Mouse (Mus musculus): ENCODE results near the gene Cryl1. TPM values are rescaled to one million over a fixed set of nuclear protein-coding genes. Genes with fewer than 3 reads are reported as not detected.

Cryl1 gene
- polyA plus RNA-seq, 1 experiment from 2014 or later: 9.2 TPM

DNA sequence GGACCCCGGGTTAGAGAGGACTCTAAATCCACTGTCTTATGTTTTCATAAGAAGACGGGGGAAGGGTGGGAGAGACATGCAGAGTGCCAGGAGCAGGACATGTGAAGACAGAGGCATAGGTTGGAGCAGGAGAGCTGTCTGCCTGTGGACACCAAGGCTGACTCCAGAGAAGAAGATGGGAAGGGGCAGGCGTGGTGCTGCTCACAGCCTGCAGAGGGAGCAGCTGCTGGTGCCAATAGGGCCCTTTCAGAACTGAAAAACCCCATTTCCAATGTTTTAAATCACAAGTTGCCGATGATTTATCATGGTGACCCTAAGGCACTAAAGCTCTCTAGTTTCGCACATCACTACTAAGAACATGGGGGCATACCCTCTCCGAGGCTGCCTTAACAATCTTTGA, 63.5 kb downstream of the Cryl1 start:
- no peak overlapping the region for H3K4me3 ChIP-seq
- H3K4me1 ChIP-seq: peaks cover 5% of the 10 kb centered on the region; the same call in 1 of the 2 replicates
- H3K27me3 ChIP-seq (replicated peaks; ENCODE audit: low read depth, poor library complexity, severe bottlenecking): no peaks in the 10 kb centered on the region
- 76% methylated on average over 6 of the region's 6 CpGs for WGBS
- no peak overlapping the region for H3K27ac ChIP-seq (replicated peaks)
- DNase-seq (ENCODE audit: low spot score): no peak
- H3K36me3 ChIP-seq (replicated peaks): no peaks in the 10 kb centered on the region
- no peaks in the 10 kb centered on the region for H3K9me3 ChIP-seq

DNA sequence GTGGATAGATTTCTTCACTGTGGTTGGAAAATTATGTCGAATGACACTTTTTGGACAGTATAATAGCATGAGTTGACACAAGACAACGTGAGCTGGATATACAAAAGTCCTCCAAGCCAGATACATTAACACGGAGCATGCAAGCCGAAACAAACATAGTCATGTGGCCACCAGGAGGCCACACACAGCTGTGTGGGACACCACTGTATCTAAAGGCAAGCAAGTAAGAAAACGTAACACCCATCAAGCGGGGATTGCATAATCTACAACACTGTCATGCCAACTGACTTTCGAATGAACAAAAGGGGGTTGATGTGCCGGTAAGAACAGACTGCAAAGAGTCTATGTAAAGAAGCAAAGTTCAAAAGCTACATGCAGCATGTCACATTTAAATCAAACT, 65.8 kb downstream of the Cryl1 start:
- Histone ChIP-seq H3K27me3 (replicated peaks; ENCODE audit: low read depth, poor library complexity, severe bottlenecking) (no peaks in the 10 kb centered on the region), H3K4me3 (no peak overlapping the region), H3K4me1 (no peaks in the 10 kb centered on the region), H3K36me3 (replicated peaks) (no peaks in the 10 kb centered on the region), H3K9me3 (no peaks in the 10 kb centered on the region), H3K27ac (replicated peaks) (no peak overlapping the region)
- DNase-seq (ENCODE audit: low spot score): no peak
- WGBS: 87% methylated on average over 8 of the region's 8 CpGs

DNA sequence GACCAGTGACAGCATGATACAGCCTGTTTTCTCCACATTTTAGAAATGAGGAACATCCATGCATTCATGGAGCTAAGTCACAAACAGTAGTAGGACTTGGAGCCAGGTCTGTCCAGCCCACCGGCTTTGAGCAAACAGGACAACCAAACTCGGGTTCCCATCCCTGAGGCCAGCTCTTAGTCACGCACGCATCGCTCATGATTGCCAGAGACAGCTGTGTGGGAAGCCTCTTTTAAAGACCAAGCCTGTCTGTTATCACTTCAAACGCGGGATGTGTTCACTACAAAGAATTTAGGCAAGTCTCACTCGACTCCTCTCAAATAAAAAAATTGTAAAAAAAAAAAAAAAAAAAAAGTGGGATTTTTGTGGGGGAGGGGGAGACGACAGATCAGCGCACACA, 67.2 kb downstream of the Cryl1 start:
- H3K9me3 ChIP-seq: no peaks in the 10 kb centered on the region
- H3K36me3 ChIP-seq (replicated peaks): no peaks in the 10 kb centered on the region
- no peaks in the 10 kb centered on the region for H3K4me1 ChIP-seq
- H3K4me3 ChIP-seq: no peak overlapping the region
- H3K27me3 ChIP-seq (replicated peaks; ENCODE audit: low read depth, poor library complexity, severe bottlenecking): no peaks in the 10 kb centered on the region
- 83% methylated on average over 10 of the region's 10 CpGs for WGBS
- no peak for DNase-seq (ENCODE audit: low spot score)
- no peak overlapping the region for H3K27ac ChIP-seq (replicated peaks)

DNA sequence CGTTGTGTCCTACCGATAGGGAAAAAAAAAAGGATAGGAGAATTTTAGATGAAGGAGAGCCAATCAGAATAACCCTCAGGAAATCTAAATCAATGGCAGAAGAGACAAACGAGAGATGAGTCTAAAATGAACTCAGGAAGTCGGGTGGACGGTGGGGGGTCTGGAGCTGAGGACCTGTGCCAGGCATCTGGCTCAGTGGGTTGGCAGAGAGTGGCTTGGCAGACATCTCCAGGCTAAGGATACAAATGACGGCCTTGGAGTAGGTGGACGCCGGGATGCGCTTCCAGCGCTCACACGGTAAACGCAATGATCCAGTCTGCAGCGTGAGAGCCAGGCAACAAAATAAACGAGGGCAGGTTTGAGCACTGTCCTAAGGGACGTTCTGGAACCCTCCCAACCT, 68.7 kb downstream of the Cryl1 start:
- H3K27ac ChIP-seq (replicated peaks): no peak overlapping the region
- no peaks in the 10 kb centered on the region for H3K27me3 ChIP-seq (replicated peaks; ENCODE audit: low read depth, poor library complexity, severe bottlenecking)
- whole genome bisulfite sequencing: 91% methylated on average over 15 of the region's 15 CpGs
- DNase-seq (ENCODE audit: low spot score): no peak
- no peaks in the 10 kb centered on the region for H3K9me3 ChIP-seq
- H3K36me3 ChIP-seq (replicated peaks): no peaks in the 10 kb centered on the region
- no peaks in the 10 kb centered on the region for H3K4me1 ChIP-seq
- H3K4me3 ChIP-seq: no peak overlapping the region

- DNase-seq (ENCODE audit: low spot score): no peak
- no peak overlapping the region for H3K4me3 ChIP-seq
- no peak overlapping the region for H3K27ac ChIP-seq (replicated peaks)
- 84% methylated on average over 6 of the region's 6 CpGs for WGBS
- H3K4me1 ChIP-seq: no peaks in the 10 kb centered on the region
- H3K9me3 ChIP-seq: no peaks in the 10 kb centered on the region
- no peaks in the 10 kb centered on the region for H3K27me3 ChIP-seq (replicated peaks; ENCODE audit: low read depth, poor library complexity, severe bottlenecking)
- H3K36me3 ChIP-seq (replicated peaks): no peaks in the 10 kb centered on the region
Observed at GRCm38 (mm10) chr14:57326771-57327170, 71.6 kb downstream of the Cryl1 start.

DNA sequence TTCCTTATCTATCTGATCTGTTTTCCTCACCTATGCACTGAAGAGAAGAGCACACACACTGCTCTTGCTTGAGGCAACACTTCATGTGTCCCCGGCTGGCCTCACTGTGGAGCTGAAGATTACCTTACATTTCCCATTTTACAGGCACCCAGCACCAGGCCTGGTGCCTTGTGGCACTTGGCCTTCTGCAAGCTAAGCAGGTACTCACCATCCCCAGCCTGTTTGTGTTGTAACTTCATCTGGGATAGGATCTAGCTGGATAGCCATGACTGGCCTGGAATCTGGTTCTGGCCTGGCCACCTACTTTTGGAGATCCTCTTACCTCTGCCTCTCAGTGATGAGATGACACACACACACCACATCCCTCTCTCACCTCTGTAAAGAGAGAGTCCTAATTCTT, 79.5 kb downstream of the Cryl1 start:
- Histone ChIP-seq H3K27ac (replicated peaks) (no peak overlapping the region), H3K9me3 (no peaks in the 10 kb centered on the region), H3K27me3 (replicated peaks; ENCODE audit: low read depth, poor library complexity, severe bottlenecking) (no peaks in the 10 kb centered on the region), H3K4me1 (peaks cover 28% of the 10 kb centered on the region), H3K36me3 (replicated peaks) (no peaks in the 10 kb centered on the region), H3K4me3 (no peak overlapping the region)
- DNase-seq (ENCODE audit: low spot score): no peak
- WGBS: 73% methylated on average over 1 of the region's 1 CpGs

DNA sequence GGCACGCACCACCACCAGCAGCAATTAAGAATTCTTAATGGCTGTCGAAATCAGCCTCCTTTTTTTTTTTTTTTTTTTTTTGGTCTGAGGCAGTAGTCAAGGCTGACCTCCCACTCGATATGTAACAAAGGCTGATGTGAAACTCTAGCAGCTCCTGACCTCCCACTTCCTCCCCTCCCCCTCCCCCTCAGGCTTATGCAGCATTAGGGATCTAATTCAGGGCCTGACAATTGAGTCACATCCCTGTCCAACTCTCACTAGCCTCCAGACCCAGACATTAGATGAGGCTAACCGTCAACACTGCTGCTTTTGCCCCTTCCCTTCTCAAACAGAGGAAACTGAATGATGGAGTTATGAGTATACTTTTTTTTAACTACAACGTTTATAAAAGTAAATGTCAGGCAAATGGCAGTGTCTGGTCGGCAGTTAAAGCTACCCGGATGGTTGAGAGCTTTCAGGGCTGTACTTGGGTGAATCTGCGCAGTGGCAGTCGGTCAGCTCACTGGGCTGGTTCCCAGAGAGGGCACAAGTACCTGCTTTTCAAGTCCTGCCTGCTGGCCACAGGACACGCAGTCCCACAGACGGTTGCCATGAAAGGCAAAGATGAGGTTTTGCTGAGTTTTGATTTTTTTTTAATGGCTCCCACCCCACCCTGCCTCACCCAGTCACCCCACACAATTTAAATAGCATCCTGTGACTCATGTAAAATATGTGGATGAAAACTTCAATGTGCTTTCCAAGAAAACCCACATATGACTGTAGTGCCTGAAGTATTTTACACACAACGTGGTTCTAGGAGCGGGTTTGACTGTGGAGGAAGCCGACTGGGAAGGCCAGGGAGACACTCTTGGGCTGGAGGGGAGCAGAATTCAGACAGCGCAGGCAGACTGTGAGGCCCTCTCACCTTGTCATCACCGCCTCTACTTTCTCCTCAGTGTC, 81.4 kb downstream of the Cryl1 start:
- no peaks in the 10 kb centered on the region for H3K27me3 ChIP-seq (replicated peaks; ENCODE audit: low read depth, poor library complexity, severe bottlenecking)
- no peak overlapping the region for H3K4me3 ChIP-seq
- no peaks in the 10 kb centered on the region for H3K36me3 ChIP-seq (replicated peaks)
- DNase-seq (ENCODE audit: low spot score): peak; percentile 62
- WGBS: 48% methylated on average over 16 of the region's 16 CpGs
- peaks cover 28% of the 10 kb centered on the region for H3K4me1 ChIP-seq
- H3K27ac ChIP-seq (replicated peaks): peak overlapping the region; percentile 57; the same call in 1 of the 2 replicates
- H3K9me3 ChIP-seq: no peaks in the 10 kb centered on the region

DNA sequence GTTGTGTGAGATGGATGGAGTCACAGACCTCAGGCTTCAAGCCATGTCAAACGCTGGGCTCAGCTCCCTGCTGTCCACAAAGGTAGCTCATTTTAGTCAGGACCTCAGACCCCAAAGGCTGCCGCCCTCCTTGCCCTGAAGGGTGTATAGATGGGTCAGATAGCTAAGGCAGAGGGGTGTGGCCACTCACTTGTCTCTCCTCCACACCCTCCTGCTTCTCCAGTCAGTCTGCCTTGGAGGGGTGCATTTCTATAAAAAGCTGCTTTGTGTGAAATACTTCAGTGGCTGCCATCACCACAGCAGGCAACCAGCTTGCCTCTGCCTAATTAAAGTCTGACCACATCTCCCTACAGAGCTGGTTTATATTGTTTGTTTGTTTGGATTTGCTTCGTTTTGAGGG, 82.4 kb downstream of the Cryl1 start:
- Histone ChIP-seq H3K4me1 (peaks cover 28% of the 10 kb centered on the region), H3K4me3 (no peak overlapping the region), H3K27ac (replicated peaks) (peak overlapping the region; percentile 51), H3K27me3 (replicated peaks; ENCODE audit: low read depth, poor library complexity, severe bottlenecking) (no peaks in the 10 kb centered on the region), H3K9me3 (no peaks in the 10 kb centered on the region), H3K36me3 (replicated peaks) (no peaks in the 10 kb centered on the region)
- WGBS: 24% methylated on average over 3 of the region's 3 CpGs
- DNase-seq (ENCODE audit: low spot score): peak; percentile 26

- 55% methylated on average over 7 of the region's 7 CpGs for WGBS
- Histone ChIP-seq H3K9me3 (no peaks in the 10 kb centered on the region), H3K4me1 (peaks cover 28% of the 10 kb centered on the region), H3K36me3 (replicated peaks) (no peaks in the 10 kb centered on the region), H3K27me3 (replicated peaks; ENCODE audit: low read depth, poor library complexity, severe bottlenecking) (no peaks in the 10 kb centered on the region), H3K4me3 (no peak overlapping the region), H3K27ac (replicated peaks) (peak overlapping the region; percentile 51)
- DNase-seq (ENCODE audit: low spot score): no peak
Observed at GRCm38 (mm10) chr14:57315551-57315950, 82.8 kb downstream of the Cryl1 start.

- H3K4me3 ChIP-seq: no peak overlapping the region
- H3K27me3 ChIP-seq (replicated peaks; ENCODE audit: low read depth, poor library complexity, severe bottlenecking): no peaks in the 10 kb centered on the region
- DNase-seq (ENCODE audit: low spot score): no peak
- 86% methylated on average over 11 of the region's 11 CpGs for WGBS
- no peaks in the 10 kb centered on the region for H3K36me3 ChIP-seq (replicated peaks)
- no peak overlapping the region for H3K27ac ChIP-seq (replicated peaks)
- no peaks in the 10 kb centered on the region for H3K9me3 ChIP-seq
- H3K4me1 ChIP-seq: peaks cover 9% of the 10 kb centered on the region
Observed at GRCm38 (mm10) chr14:57301600-57302230, 96.6 kb downstream of the Cryl1 start.

GRCm38 (mm10) chr14:57300530-57300929, 97.8 kb downstream of the Cryl1 start:
- Histone ChIP-seq H3K36me3 (replicated peaks) (no peaks in the 10 kb centered on the region), H3K9me3 (no peaks in the 10 kb centered on the region), H3K27me3 (replicated peaks; ENCODE audit: low read depth, poor library complexity, severe bottlenecking) (no peaks in the 10 kb centered on the region), H3K4me1 (peaks cover 9% of the 10 kb centered on the region), H3K4me3 (no peak overlapping the region), H3K27ac (replicated peaks) (no peak overlapping the region)
- no peak for DNase-seq (ENCODE audit: low spot score)
- WGBS: 48% methylated on average over 2 of the region's 2 CpGs

GRCm38 (mm10) chr14:57297672-57298071, 100.7 kb downstream of the Cryl1 start:
- WGBS: 67% methylated on average over 5 of the region's 5 CpGs
- no peak overlapping the region for H3K27ac ChIP-seq (replicated peaks)

GRCm38 (mm10) chr14:57291399-57291942, 106.9 kb downstream of the Cryl1 start:
- H3K27ac ChIP-seq (replicated peaks): no peak overlapping the region
- H3K4me3 ChIP-seq: no peak overlapping the region
- H3K27me3 ChIP-seq (replicated peaks; ENCODE audit: low read depth, poor library complexity, severe bottlenecking): no peaks in the 10 kb centered on the region
- H3K4me1 ChIP-seq: peaks cover 18% of the 10 kb centered on the region
- no peak for DNase-seq (ENCODE audit: low spot score)
- WGBS: 91% methylated on average over 7 of the region's 7 CpGs
- no peaks in the 10 kb centered on the region for H3K36me3 ChIP-seq (replicated peaks)
- H3K9me3 ChIP-seq: no peaks in the 10 kb centered on the region

More at GRCm38 (mm10) chr14:57297672-57298071, 100.7 kb downstream of the Cryl1 start:
- no peaks in the 10 kb centered on the region for H3K27me3 ChIP-seq (replicated peaks; ENCODE audit: low read depth, poor library complexity, severe bottlenecking)
- H3K4me3 ChIP-seq: no peak overlapping the region
- DNase-seq (ENCODE audit: low spot score): no peak
- H3K9me3 ChIP-seq: no peaks in the 10 kb centered on the region
- H3K36me3 ChIP-seq (replicated peaks): no peaks in the 10 kb centered on the region
- H3K4me1 ChIP-seq: peaks cover 9% of the 10 kb centered on the region
